Mouse (Mus musculus) intestine, postnatal 0 days (tissue): ENCODE results near the gene Slc25a25. TPM values are rescaled to one million over a fixed set of nuclear protein-coding genes. Genes with fewer than 3 reads are reported as not detected.

Source experiments
- ATAC-seq: fragments of 200-750 bp; cut with Nextera tagmentation; 2 replicates; pipeline ENCODE4 v1.8.0; 2017; ENCODE audit warnings: mild to moderate bottlenecking, moderate TSS enrichment, moderate library complexity
- H3K27ac ChIP-seq: fragments of 300-500 bp; sonication (generic); 2 replicates; pipeline ENCODE4 v1.5.1; 2014; ENCODE audit warnings: mild to moderate bottlenecking, low read depth, low read length, moderate library complexity
- H3K27me3 ChIP-seq: fragments of 300-500 bp; sonication (generic); replicated peaks from 2 replicates; pipeline ENCODE4 v1.6.1; 2014; ENCODE audit warnings: low read length, mixed read lengths; ENCODE audit not compliant: control insufficient read depth, insufficient read depth
- H3K36me3 ChIP-seq: fragments of 300-500 bp; sonication (generic); 2 replicates; pipeline ENCODE4 v1.6.1; 2014; ENCODE audit warnings: mild to moderate bottlenecking, moderate library complexity; ENCODE audit not compliant: control insufficient read depth, insufficient read depth
- H3K4me1 ChIP-seq: fragments of 300-500 bp; sonication (generic); replicated peaks from 2 replicates; pipeline ENCODE4 v1.6.1; 2014; ENCODE audit warnings: antibody characterized with exemption, low read length, mixed read lengths; ENCODE audit not compliant: control insufficient read depth, insufficient read depth
- H3K4me2 ChIP-seq: fragments of 300-500 bp; sonication (generic); replicated peaks from 2 replicates; pipeline ENCODE4 v1.6.1; 2014; ENCODE audit warnings: low read depth, mild to moderate bottlenecking, moderate library complexity
- H3K4me3 ChIP-seq: fragments of 300-500 bp; sonication (generic); 2 replicates; pipeline ENCODE4 v1.5.1; 2014; ENCODE audit warnings: low read depth, low read length
- H3K9ac ChIP-seq: fragments of 300-500 bp; sonication (generic); 2 replicates; pipeline ENCODE4 v1.6.1; 2014; ENCODE audit warnings: mild to moderate bottlenecking, low read depth, low read length
- H3K9me3 ChIP-seq: fragments of 300-500 bp; sonication (generic); 2 replicates; pipeline ENCODE4 v1.6.1; 2016; ENCODE audit warnings: mixed run types; ENCODE audit not compliant: control insufficient read depth
- CTCF ChIP-seq: sonication (generic); IDR thresholded peaks from 2 replicates; pipeline ENCODE4 v1.5.1; 2016; ENCODE audit warnings: low read depth, mild to moderate bottlenecking, control low read depth, antibody characterized with exemption, moderate library complexity
- WGBS: fragments of 180-500 bp; shearing (Covaris S2); extraction: QIAGEN DNeasy Blood & Tissue Kit; methylation state at CpG from one replicate; pipeline ENCODE4 v1.1.7; 2014; 5-methylcytosine and 5-hydroxymethylcytosine counted together
- polyA plus RNA-seq: library from polyadenylated mRNA; unstranded; fragments of >200 nt; fragmentation: Nextera tagmentation; extraction: Ambion mirVana; gene quantifications from 2 replicates; pipeline ENCODE4 v1.2.1, GENCODE M21; 2015

The Slc25a25 gene
- polyA plus RNA-seq, 1 experiment from 2014 or later, result 45.1 TPM

GRCm38 (mm10) chr2:32381141-32381774 lies 70.0 kb downstream of the Slc25a25 start:
- Histone ChIP-seq H3K4me3 (peak overlapping the region; percentile 47), H3K27ac (0 out of 2 replicates have a peak overlapping the region, but pooled peaks have one; percentile 46), H3K4me2 (peak overlapping the region; percentile 82), H3K4me1 (0 out of 2 replicates have a peak, but pooled peaks cover 4% of the 10 kb centered on the region), H3K9ac (peak overlapping the region; percentile 38), H3K27me3 (no peaks in the 10 kb centered on the region), H3K36me3 (peaks cover 30% of the 10 kb centered on the region), H3K9me3 (no peaks in the 10 kb centered on the region)
- peak; percentile 23 for ATAC-seq
- 1% methylated on average over 27 of the region's 27 CpGs for WGBS
- no peak for TF ChIP-seq CTCF

GRCm38 (mm10) chr2:32380001-32380500 lies 71.2 kb downstream of the Slc25a25 start:
- H3K4me2 ChIP-seq, result no peak overlapping the region
- 82% methylated on average over 7 of the region's 7 CpGs for WGBS
- no peak overlapping the region for H3K4me3 ChIP-seq
- H3K9ac ChIP-seq, result no peak overlapping the region
- no peak overlapping the region for H3K27ac ChIP-seq
- H3K36me3 ChIP-seq, result peaks cover 42% of the 10 kb centered on the region
- TF ChIP-seq CTCF, result no peak
- H3K4me1 ChIP-seq, result 0 out of 2 replicates have a peak, but pooled peaks cover 4% of the 10 kb centered on the region
- no peaks in the 10 kb centered on the region for H3K27me3 ChIP-seq
- ATAC-seq, result no peak
- no peaks in the 10 kb centered on the region for H3K9me3 ChIP-seq

GRCm38 (mm10) chr2:32376963-32377362 lies 74.3 kb downstream of the Slc25a25 start:
- no peak for TF ChIP-seq CTCF
- no peak for ATAC-seq
- Histone ChIP-seq H3K27ac (no peak overlapping the region), H3K9me3 (no peaks in the 10 kb centered on the region), H3K36me3 (peaks cover 63% of the 10 kb centered on the region), H3K9ac (no peak overlapping the region), H3K4me1 (0 out of 2 replicates have a peak, but pooled peaks cover 4% of the 10 kb centered on the region), H3K4me3 (no peak overlapping the region), H3K27me3 (no peaks in the 10 kb centered on the region), H3K4me2 (no peak overlapping the region)
- 93% methylated on average over 10 of the region's 10 CpGs for WGBS

GRCm38 (mm10) chr2:32375317-32375940 lies 75.8 kb downstream of the Slc25a25 start:
- Histone ChIP-seq H3K36me3 (peaks cover 78% of the 10 kb centered on the region), H3K27me3 (no peaks in the 10 kb centered on the region), H3K9ac (no peak overlapping the region), H3K27ac (no peak overlapping the region), H3K9me3 (no peaks in the 10 kb centered on the region), H3K4me3 (no peak overlapping the region), H3K4me2 (no peak overlapping the region), H3K4me1 (no peaks in the 10 kb centered on the region)
- WGBS, result 84% methylated on average over 13 of the region's 13 CpGs
- ATAC-seq, result no peak
- no peak for TF ChIP-seq CTCF

- TF ChIP-seq CTCF, result no peak
- no peak overlapping the region for H3K27ac ChIP-seq
- H3K4me1 ChIP-seq, result no peaks in the 10 kb centered on the region
- WGBS, result 92% methylated on average over 10 of the region's 10 CpGs
- H3K36me3 ChIP-seq, result peaks cover 89% of the 10 kb centered on the region
- H3K9ac ChIP-seq, result no peak overlapping the region
- no peaks in the 10 kb centered on the region for H3K27me3 ChIP-seq
- no peak overlapping the region for H3K4me3 ChIP-seq
- no peak overlapping the region for H3K4me2 ChIP-seq
- no peaks in the 10 kb centered on the region for H3K9me3 ChIP-seq
- no peak for ATAC-seq
These were observed 77.1 kb downstream of the Slc25a25 start for GRCm38 (mm10) chr2:32374191-32374590.

GRCm38 (mm10) chr2:32367315-32367714 lies 83.9 kb downstream of the Slc25a25 start:
- no peak overlapping the region for H3K4me2 ChIP-seq

More at GRCm38 (mm10) chr2:32367315-32367714, 83.9 kb downstream of the Slc25a25 start:
- Histone ChIP-seq H3K36me3 (peaks cover 62% of the 10 kb centered on the region), H3K9me3 (no peaks in the 10 kb centered on the region), H3K9ac (no peak overlapping the region), H3K27me3 (no peaks in the 10 kb centered on the region), H3K4me1 (no peaks in the 10 kb centered on the region), H3K27ac (no peak overlapping the region), H3K4me3 (no peak overlapping the region)
- no peak for TF ChIP-seq CTCF
- no peak for ATAC-seq
- WGBS, result 91% methylated on average over 5 of the region's 5 CpGs

Other genes with a start within 250 kb of the Slc25a25 start
- 9.2 and 10.7 TPM in 2 replicates for gene Pomt1, start 214.9 kb downstream of the Slc25a25 start, polyA plus RNA-seq
- 74.1 and 80.0 TPM in 2 replicates for gene Uck1, start 191.3 kb downstream of the Slc25a25 start, polyA plus RNA-seq
- 15.2 and 18.1 TPM in 2 replicates for gene Golga2, start 164.1 kb downstream of the Slc25a25 start, polyA plus RNA-seq
- 255 and 271 TPM in 2 replicates for gene Swi5, start 163.4 kb downstream of the Slc25a25 start, polyA plus RNA-seq
- 20.1 and 20.7 TPM in 2 replicates for gene Ciz1, start 99.1 kb downstream of the Slc25a25 start, polyA plus RNA-seq
- 23.5 and 30.0 TPM in 2 replicates for gene Dnm1, start 98.1 kb downstream of the Slc25a25 start, polyA plus RNA-seq
- 95.0 and 100 TPM in 2 replicates for gene 1110008P14Rik, start 69.5 kb downstream of the Slc25a25 start, polyA plus RNA-seq
- gene Lcn2, start 63.2 kb downstream of the Slc25a25 start, polyA plus RNA-seq, result 4.8 and 5.4 TPM in 2 replicates
- gene Ptges2, start 55.5 kb downstream of the Slc25a25 start, polyA plus RNA-seq, result 47.3 and 49.4 TPM in 2 replicates
- gene Naif1, start 988 bp downstream of the Slc25a25 start, polyA plus RNA-seq, result 2.9 and 3.2 TPM in 2 replicates
- 18.0 and 18.4 TPM in 2 replicates for gene Fam102a, start 83.9 kb upstream of the Slc25a25 start, polyA plus RNA-seq
- 120 and 124 TPM in 2 replicates for gene Dpm2, start 119.4 kb upstream of the Slc25a25 start, polyA plus RNA-seq
- gene Pip5kl1, start 123.4 kb upstream of the Slc25a25 start, polyA plus RNA-seq, result not detected in 2 replicates
- 0.14 TPM in 1 of 2 replicates, not detected in the other for gene 9430097D07Rik, start 124.2 kb upstream of the Slc25a25 start, polyA plus RNA-seq
- gene St6galnac4, start 135.7 kb upstream of the Slc25a25 start, polyA plus RNA-seq, result 5.7 and 6.6 TPM in 2 replicates
- 8.3 and 9.1 TPM in 2 replicates for gene St6galnac6, start 148.3 kb upstream of the Slc25a25 start, polyA plus RNA-seq
- 10.5 and 12.1 TPM in 2 replicates for gene Ak1, start 170.3 kb upstream of the Slc25a25 start, polyA plus RNA-seq
- gene Eng, start 195.2 kb upstream of the Slc25a25 start, polyA plus RNA-seq, result 32.2 and 34.1 TPM in 2 replicates